Mouse (Mus musculus) heart, embryonic 14.5 days (tissue): ENCODE results near the gene Hnrnpk. TPM values are rescaled to one million over a fixed set of nuclear protein-coding genes. Genes with fewer than 3 reads are reported as not detected.

Experiments used
- ATAC-seq: fragments of 200-750 bp; cut with Nextera tagmentation; 2 replicates; pipeline ENCODE4 v1.8.0; 2017; ENCODE audit warnings: low read depth, moderate TSS enrichment; ENCODE audit not compliant: insufficient number of reproducible peaks, insufficient read depth, low FRiP score
- H3K27ac ChIP-seq, 2 experiments: fragments of 200-500 bp in 1 of 2; fragments of 300-500 bp in 1 of 2; sonication (generic) in 1 of 2; replicated peaks in 1 of 2; 2 replicates each; pipeline ENCODE4 v1.5.1; 2012 to 2014; ENCODE audit warnings: low read depth in 2 of 2, low read length in 2 of 2, control low read depth in 1 of 2, mild to moderate bottlenecking in 1 of 2, mixed read lengths in 1 of 2; ENCODE audit not compliant: control insufficient read depth in 1 of 2, insufficient read depth in 1 of 2
- H3K27me3 ChIP-seq: fragments of 300-500 bp; sonication (generic); 2 replicates; pipeline ENCODE4 v1.6.1; 2014; ENCODE audit warnings: mild to moderate bottlenecking, low read length, control low read depth; ENCODE audit not compliant: control insufficient read depth, insufficient read depth
- H3K36me3 ChIP-seq: fragments of 300-500 bp; sonication (generic); 2 replicates; pipeline ENCODE4 v1.6.1; 2014; ENCODE audit warnings: mild to moderate bottlenecking, control low read depth, low read length, mixed read lengths; ENCODE audit not compliant: control insufficient read depth, insufficient read depth
- H3K4me1 ChIP-seq, 2 experiments: fragments of 200-500 bp in 1 of 2; fragments of 300-500 bp in 1 of 2; sonication (generic) in 1 of 2; 2 replicates each; pipeline ENCODE4 v1.6.1; 2012 to 2014; ENCODE audit warnings: low read length in 2 of 2, control low read depth in 1 of 2, mixed read lengths in 1 of 2; ENCODE audit not compliant: control insufficient read depth in 2 of 2, insufficient read depth in 2 of 2
- H3K4me2 ChIP-seq: fragments of 300-500 bp; sonication (generic); 2 replicates; pipeline ENCODE4 v1.6.1; 2014; ENCODE audit warnings: mild to moderate bottlenecking, low read length
- H3K4me3 ChIP-seq, 2 experiments: fragments of 200-500 bp in 1 of 2; fragments of 300-500 bp in 1 of 2; sonication (generic) in 1 of 2; 2 replicates each; pipeline ENCODE4 v1.5.1; 2012 to 2014; ENCODE audit warnings: low read length in 2 of 2, mild to moderate bottlenecking in 2 of 2, control low read depth in 1 of 2, low read depth in 1 of 2, moderate library complexity in 1 of 2; ENCODE audit not compliant: control insufficient read depth in 1 of 2, insufficient read depth in 1 of 2
- H3K9ac ChIP-seq: fragments of 300-500 bp; sonication (generic); 2 replicates; pipeline ENCODE4 v1.6.1; 2014; ENCODE audit warnings: mild to moderate bottlenecking, low read length
- H3K9me3 ChIP-seq: fragments of 300-500 bp; sonication (generic); 2 replicates; pipeline ENCODE4 v1.6.1; 2016; ENCODE audit warnings: low read length, control low read depth; ENCODE audit not compliant: control insufficient read depth
- WGBS: fragments of 180-500 bp; shearing (Covaris S2); extraction: QIAGEN DNeasy Blood & Tissue Kit; methylation state at CpG from one replicate; pipeline ENCODE4 v1.1.7; 2014; 5-methylcytosine and 5-hydroxymethylcytosine counted together
- polyA plus RNA-seq: library from polyadenylated mRNA; unstranded; fragments of >200 nt; fragmentation: Nextera tagmentation; extraction: Ambion mirVana; gene quantifications from 2 replicates; pipeline ENCODE4 v1.2.1, GENCODE M21; 2014

Gene Hnrnpk
- polyA plus RNA-seq, 1 experiment from 2014 or later, result 965 TPM

GRCm38 (mm10) chr13:58423061-58423660 lies 20.0 kb upstream of the Hnrnpk start:
- Histone ChIP-seq H3K27me3 (no peaks in the 10 kb centered on the region), H3K4me2 (peak overlapping the region; percentile 46), H3K4me3 (no peak overlapping the region), H3K4me1 (peaks cover 6 to 11% of the 10 kb centered on the region in 2 experiments), H3K9ac (peak overlapping the region; percentile 30), H3K36me3 (no peaks in the 10 kb centered on the region), H3K9me3 (no peaks in the 10 kb centered on the region), H3K27ac (peak overlapping the region; percentile 72 to 74)
- WGBS, result 26% methylated on average over 10 of the region's 10 CpGs
- peak; percentile 80 for ATAC-seq

- Histone ChIP-seq H3K27ac (no peak overlapping the region), H3K27me3 (no peaks in the 10 kb centered on the region), H3K9ac (no peak overlapping the region), H3K4me3 (no peak overlapping the region), H3K4me2 (no peak overlapping the region), H3K9me3 (no peaks in the 10 kb centered on the region), H3K36me3 (no peaks in the 10 kb centered on the region), H3K4me1 (peaks cover 6 to 11% of the 10 kb centered on the region in 2 experiments)
- 69% methylated on average over 4 of the region's 4 CpGs for WGBS
- no peak for ATAC-seq
These were observed 19.1 kb upstream of the Hnrnpk start for GRCm38 (mm10) chr13:58422242-58422641.

- no peak overlapping the region for H3K27ac ChIP-seq
- H3K36me3 ChIP-seq, result no peaks in the 10 kb centered on the region
- H3K9me3 ChIP-seq, result no peaks in the 10 kb centered on the region
- no peaks in the 10 kb centered on the region for H3K27me3 ChIP-seq
- H3K4me3 ChIP-seq, result no peak overlapping the region
- WGBS, result 85% methylated on average over 4 of the region's 4 CpGs
- H3K4me2 ChIP-seq, result no peak overlapping the region
- no peak for ATAC-seq
- H3K4me1 ChIP-seq, result peaks cover 6 to 11% of the 10 kb centered on the region in 2 experiments
- H3K9ac ChIP-seq, result no peak overlapping the region
These were observed 17.9 kb upstream of the Hnrnpk start for GRCm38 (mm10) chr13:58421026-58421425.

GRCm38 (mm10) chr13:58419266-58419665 lies 16.1 kb upstream of the Hnrnpk start:
- no peak overlapping the region for H3K4me3 ChIP-seq
- no peak overlapping the region for H3K4me2 ChIP-seq
- H3K9me3 ChIP-seq, result no peaks in the 10 kb centered on the region
- no peaks in the 10 kb centered on the region for H3K27me3 ChIP-seq
- H3K36me3 ChIP-seq, result no peaks in the 10 kb centered on the region
- peaks cover 6 to 13% of the 10 kb centered on the region in 2 experiments for H3K4me1 ChIP-seq
- H3K9ac ChIP-seq, result no peak overlapping the region
- 79% methylated on average over 1 of the region's 1 CpGs for WGBS
- no peak for ATAC-seq
- no peak overlapping the region for H3K27ac ChIP-seq

- no peak for ATAC-seq
- peaks cover 4 to 12% of the 10 kb centered on the region in 2 experiments for H3K4me1 ChIP-seq
- H3K36me3 ChIP-seq, result no peaks in the 10 kb centered on the region
- 82% methylated on average over 4 of the region's 4 CpGs for WGBS
- H3K9ac ChIP-seq, result no peak overlapping the region
- no peak overlapping the region for H3K4me2 ChIP-seq
- no peaks in the 10 kb centered on the region for H3K9me3 ChIP-seq
- H3K27ac ChIP-seq, result no peak overlapping the region
- H3K4me3 ChIP-seq, result no peak overlapping the region
- no peaks in the 10 kb centered on the region for H3K27me3 ChIP-seq
These were observed 15.5 kb upstream of the Hnrnpk start for GRCm38 (mm10) chr13:58418656-58419055.

- no peaks in the 10 kb centered on the region for H3K27me3 ChIP-seq
- no peak overlapping the region for H3K4me3 ChIP-seq
- H3K9ac ChIP-seq, result no peak overlapping the region; the same call in 1 of the 2 replicates
- peaks cover 4% of the 10 kb centered on the region for H3K36me3 ChIP-seq
- no peak for ATAC-seq
- 71% methylated on average over 5 of the region's 5 CpGs for whole genome bisulfite sequencing
- peak overlapping the region in 1 of 2 experiments; percentile 3; a peak in 1 of 4 replicates for H3K27ac ChIP-seq
- no peak overlapping the region for H3K4me2 ChIP-seq
- H3K4me1 ChIP-seq, result 0 out of 4 replicates have a peak, but pooled peaks cover 0 to 3% of the 10 kb centered on the region in 2 experiments
- H3K9me3 ChIP-seq, result peaks cover 5% of the 10 kb centered on the region
These were observed 12.7 kb upstream of the Hnrnpk start for GRCm38 (mm10) chr13:58415838-58416237.

GRCm38 (mm10) chr13:58415374-58415773 lies 12.2 kb upstream of the Hnrnpk start:
- Histone ChIP-seq H3K9ac (no peak overlapping the region), H3K4me2 (no peak overlapping the region), H3K27me3 (no peaks in the 10 kb centered on the region), H3K4me1 (0 out of 4 replicates have a peak, but pooled peaks cover 0 to 3% of the 10 kb centered on the region in 2 experiments), H3K27ac (peak overlapping the region in 1 of 2 experiments; percentile 3; a peak in 1 of 4 replicates), H3K4me3 (no peak overlapping the region), H3K9me3 (peaks cover 5% of the 10 kb centered on the region), H3K36me3 (peaks cover 9% of the 10 kb centered on the region)
- 85% methylated on average over 6 of the region's 6 CpGs for WGBS
- no peak for ATAC-seq

- H3K27ac ChIP-seq, result no peak overlapping the region
- H3K9ac ChIP-seq, result no peak overlapping the region
- H3K27me3 ChIP-seq, result no peaks in the 10 kb centered on the region
- H3K36me3 ChIP-seq, result peaks cover 22% of the 10 kb centered on the region
- H3K4me2 ChIP-seq, result no peak overlapping the region
- peaks cover 5% of the 10 kb centered on the region for H3K9me3 ChIP-seq
- 91% methylated on average over 4 of the region's 4 CpGs for WGBS
- ATAC-seq, result no peak
- no peak overlapping the region for H3K4me3 ChIP-seq
- 0 out of 4 replicates have a peak, but pooled peaks cover 0 to 3% of the 10 kb centered on the region in 2 experiments for H3K4me1 ChIP-seq
These were observed 7.9 kb upstream of the Hnrnpk start for GRCm38 (mm10) chr13:58411073-58411472.
